Mouse (Mus musculus): ENCODE measurements around the gene Sf3b4. TPM values are rescaled to one million over a fixed set of nuclear protein-coding genes. Genes with fewer than 3 reads are reported as not detected.

The Sf3b4 gene
- polyA plus RNA-seq, 1 experiment from 2014 or later: 145 TPM

DNA sequence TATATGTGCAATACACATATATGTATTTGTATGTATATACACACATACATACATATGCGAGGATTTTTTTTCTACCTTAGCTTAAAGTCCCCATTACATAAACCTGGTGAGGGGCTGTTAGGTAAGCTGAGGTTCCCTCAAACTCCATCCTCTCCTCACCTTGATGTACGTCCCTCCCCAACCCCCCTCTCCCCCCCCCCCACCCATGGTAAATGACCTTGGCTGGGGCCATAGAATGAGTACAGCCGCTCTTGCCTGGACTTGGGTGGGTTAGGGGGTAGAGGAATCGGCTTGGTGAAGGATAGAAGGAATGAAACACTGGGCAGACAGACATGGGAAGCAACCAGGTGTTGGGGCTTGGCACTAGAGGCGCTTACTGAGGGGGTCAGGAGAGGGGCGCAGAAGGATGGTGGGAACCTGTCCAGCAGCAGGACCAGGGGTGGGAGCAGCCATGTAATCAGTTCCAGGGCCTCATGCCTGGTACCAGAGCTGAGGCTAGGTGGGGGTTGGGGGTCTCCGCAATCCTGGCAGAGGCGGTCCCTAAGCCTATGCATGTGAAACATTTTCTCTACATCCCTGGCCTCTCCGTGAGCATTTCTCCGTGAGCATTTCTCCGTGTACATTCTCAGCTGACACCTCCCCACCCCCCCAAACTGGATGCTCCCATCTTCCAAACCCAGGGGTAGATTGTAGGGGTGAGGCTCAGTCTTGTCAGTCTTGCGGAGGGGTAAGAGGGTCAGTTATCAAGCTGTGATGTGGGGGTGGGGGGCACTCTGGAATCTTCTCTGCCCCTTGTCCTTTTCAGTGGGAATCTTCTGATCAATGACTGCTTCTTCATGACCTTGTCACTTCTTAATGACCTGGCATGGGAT, 9.6 kb downstream of the Sf3b4 start:
- Histone ChIP-seq H3K4me1 (ENCODE audit: control insufficient read depth, insufficient read depth, low read length) (peaks cover 17% of the 10 kb centered on the region), H3K27ac (ENCODE audit: low read depth, low read length) (peak overlapping the region; percentile 77), H3K4me3 (ENCODE audit: low read depth, low read length) (peak overlapping the region; percentile 58), H3K27me3 (ENCODE audit: control insufficient read depth, insufficient read depth, low read length) (no peaks in the 10 kb centered on the region), H3K9ac (replicated peaks; ENCODE audit: low read depth, low read length) (peak overlapping the region; percentile 83), H3K9me3 (ENCODE audit: control insufficient read depth, low read length) (no peaks in the 10 kb centered on the region), H3K4me2 (ENCODE audit: low read depth, low read length) (peak overlapping the region; percentile 74), H3K36me3 (ENCODE audit: control insufficient read depth, insufficient read depth, low read length) (peaks cover 12% of the 10 kb centered on the region)
- peak; percentile 52 for ATAC-seq (ENCODE audit: low read depth)
- 32% methylated on average over 12 of the region's 12 CpGs for WGBS

GRCm38 (mm10) chr3:96182382-96182776, 10.2 kb downstream of the Sf3b4 start:
- Histone ChIP-seq H3K27ac (ENCODE audit: low read depth, low read length) (peak overlapping the region; percentile 77; the same call in 1 of the 2 replicates), H3K27me3 (ENCODE audit: control insufficient read depth, insufficient read depth, low read length) (no peaks in the 10 kb centered on the region), H3K9me3 (ENCODE audit: control insufficient read depth, low read length) (no peaks in the 10 kb centered on the region), H3K4me3 (ENCODE audit: low read depth, low read length) (peak overlapping the region; percentile 58), H3K36me3 (ENCODE audit: control insufficient read depth, insufficient read depth, low read length) (peaks cover 15% of the 10 kb centered on the region), H3K9ac (replicated peaks; ENCODE audit: low read depth, low read length) (peak overlapping the region; percentile 83), H3K4me1 (ENCODE audit: control insufficient read depth, insufficient read depth, low read length) (peaks cover 17% of the 10 kb centered on the region), H3K4me2 (ENCODE audit: low read depth, low read length) (peak overlapping the region; percentile 74)
- no peak for ATAC-seq (ENCODE audit: low read depth)
- 36% methylated on average over 4 of the region's 4 CpGs for WGBS

DNA sequence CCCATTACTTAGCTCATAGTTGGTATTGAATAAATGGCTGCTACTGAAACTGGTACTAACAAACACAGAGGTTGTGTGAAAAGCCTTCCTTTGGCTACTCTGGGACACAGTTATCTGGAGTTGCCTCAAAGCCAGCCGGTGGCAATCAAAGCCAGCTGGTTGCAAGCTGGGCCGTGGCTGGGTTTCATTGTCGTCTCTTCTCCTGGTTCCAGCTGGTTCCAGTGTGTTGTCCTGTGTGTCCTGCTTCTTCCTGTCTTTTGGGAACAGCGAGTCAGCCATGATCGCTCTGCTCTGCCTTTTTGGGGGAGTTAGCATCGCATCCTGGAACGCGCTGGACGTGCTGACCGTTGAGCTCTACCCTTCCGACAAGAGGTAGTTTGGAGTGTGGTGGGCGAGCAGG, 20.8 kb downstream of the Sf3b4 start:
- peaks cover 38% of the 10 kb centered on the region for H3K36me3 ChIP-seq (ENCODE audit: control insufficient read depth, insufficient read depth, low read length)
- 67% methylated on average over 12 of the region's 12 CpGs for WGBS
- no peak for ATAC-seq (ENCODE audit: low read depth)

DNA sequence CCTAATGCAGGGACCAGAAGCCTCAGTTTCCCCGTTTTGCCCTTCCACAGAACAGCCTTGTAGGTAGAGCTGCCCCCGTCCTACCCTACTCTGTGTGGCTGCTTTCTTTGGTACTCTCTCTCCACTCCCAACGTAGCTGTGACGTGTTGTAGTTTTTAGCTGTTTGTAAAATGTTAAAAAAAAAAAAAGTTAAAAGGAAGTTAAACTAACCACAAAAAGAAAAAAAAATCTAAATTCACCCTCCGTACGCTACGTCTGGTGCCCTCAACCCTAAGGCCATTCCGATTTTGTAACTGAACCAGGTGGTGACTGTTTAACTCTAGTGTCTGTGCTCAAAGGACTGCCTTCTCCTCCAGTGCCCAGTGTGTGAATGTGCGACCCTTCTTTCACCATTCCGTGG, 22.8 kb downstream of the Sf3b4 start:
- H3K4me2 ChIP-seq (ENCODE audit: low read depth, low read length): no peak overlapping the region
- no peak for ATAC-seq (ENCODE audit: low read depth)
- no peak overlapping the region for H3K4me3 ChIP-seq (ENCODE audit: low read depth, low read length)
- 89% methylated on average over 10 of the region's 10 CpGs for WGBS
- H3K9ac ChIP-seq (replicated peaks; ENCODE audit: low read depth, low read length): no peak overlapping the region
- H3K27me3 ChIP-seq (ENCODE audit: control insufficient read depth, insufficient read depth, low read length): no peaks in the 10 kb centered on the region
- no peak overlapping the region for H3K27ac ChIP-seq (ENCODE audit: low read depth, low read length)
- H3K4me1 ChIP-seq (ENCODE audit: control insufficient read depth, insufficient read depth, low read length): peaks cover 11% of the 10 kb centered on the region; the same call in 1 of the 2 replicates
- H3K36me3 ChIP-seq (ENCODE audit: control insufficient read depth, insufficient read depth, low read length): peaks cover 29% of the 10 kb centered on the region
- H3K9me3 ChIP-seq (ENCODE audit: control insufficient read depth, low read length): no peaks in the 10 kb centered on the region

More for the DNA sequence above, 20.8 kb downstream of the Sf3b4 start:
- no peak overlapping the region for H3K4me2 ChIP-seq (ENCODE audit: low read depth, low read length)
- H3K9ac ChIP-seq (replicated peaks; ENCODE audit: low read depth, low read length): no peak overlapping the region
- H3K9me3 ChIP-seq (ENCODE audit: control insufficient read depth, low read length): no peaks in the 10 kb centered on the region
- no peaks in the 10 kb centered on the region for H3K27me3 ChIP-seq (ENCODE audit: control insufficient read depth, insufficient read depth, low read length)
- H3K4me3 ChIP-seq (ENCODE audit: low read depth, low read length): no peak overlapping the region
- no peak overlapping the region for H3K27ac ChIP-seq (ENCODE audit: low read depth, low read length)
- H3K4me1 ChIP-seq (ENCODE audit: control insufficient read depth, insufficient read depth, low read length): peaks cover 10% of the 10 kb centered on the region; the same call in 1 of the 2 replicates

- Histone ChIP-seq H3K27ac (ENCODE audit: low read depth, low read length) (no peak overlapping the region; the same call in 1 of the 2 replicates), H3K9ac (replicated peaks; ENCODE audit: low read depth, low read length) (no peak overlapping the region), H3K4me1 (ENCODE audit: control insufficient read depth, insufficient read depth, low read length) (peaks cover 11% of the 10 kb centered on the region; the same call in 1 of the 2 replicates), H3K4me2 (ENCODE audit: low read depth, low read length) (peak overlapping the region; percentile 95; the same call in 1 of the 2 replicates), H3K27me3 (ENCODE audit: control insufficient read depth, insufficient read depth, low read length) (no peaks in the 10 kb centered on the region), H3K4me3 (ENCODE audit: low read depth, low read length) (no peak overlapping the region), H3K9me3 (ENCODE audit: control insufficient read depth, low read length) (no peaks in the 10 kb centered on the region), H3K36me3 (ENCODE audit: control insufficient read depth, insufficient read depth, low read length) (peaks cover 21% of the 10 kb centered on the region; the same call in 1 of the 2 replicates)
- 96% methylated on average over 11 of the region's 11 CpGs for WGBS
- no peak for ATAC-seq (ENCODE audit: low read depth)
These were observed 23.6 kb downstream of the Sf3b4 start for GRCm38 (mm10) chr3:96195616-96196313.

DNA sequence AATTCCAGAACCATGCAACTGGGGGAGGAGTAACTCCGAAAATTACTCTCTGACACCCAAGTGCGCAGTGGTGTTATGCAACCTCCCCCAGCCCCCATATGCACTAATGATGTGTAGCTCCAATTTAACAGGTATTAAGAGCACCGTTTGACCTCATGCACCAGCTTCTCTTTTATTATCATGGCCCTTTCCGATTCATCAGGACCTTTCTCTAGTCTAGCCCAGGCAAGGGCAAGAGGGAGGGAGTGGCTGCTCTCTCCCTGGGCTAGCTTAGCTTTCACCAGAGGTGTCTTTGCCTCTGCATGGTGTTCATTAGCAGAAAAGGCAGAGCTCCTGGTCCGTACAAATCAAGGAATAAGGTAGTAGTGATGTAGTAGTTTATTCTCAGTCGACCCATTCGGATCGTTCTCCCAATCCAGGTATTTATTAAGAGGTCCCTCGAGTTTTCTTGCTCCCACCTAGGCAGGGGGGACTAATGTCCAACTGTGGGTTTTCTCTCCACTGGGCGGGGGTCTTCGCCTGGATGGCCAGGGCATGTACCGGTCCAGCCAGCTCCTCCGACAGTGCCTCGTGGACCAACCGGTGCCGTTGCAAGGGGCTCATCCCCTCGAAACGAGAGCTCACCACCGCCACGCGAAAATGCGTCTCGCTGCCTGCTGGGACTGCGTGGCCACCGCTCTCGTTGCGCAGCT, 24.5 kb downstream of the Sf3b4 start:
- WGBS: 18% methylated on average over 27 of the region's 27 CpGs
- Histone ChIP-seq H3K4me1 (ENCODE audit: control insufficient read depth, insufficient read depth, low read length) (peaks cover 11% of the 10 kb centered on the region; the same call in 1 of the 2 replicates), H3K9me3 (ENCODE audit: control insufficient read depth, low read length) (no peaks in the 10 kb centered on the region), H3K4me3 (ENCODE audit: low read depth, low read length) (peak overlapping the region; percentile 72), H3K9ac (replicated peaks; ENCODE audit: low read depth, low read length) (peak overlapping the region; percentile 92), H3K4me2 (ENCODE audit: low read depth, low read length) (peak overlapping the region; percentile 95), H3K27ac (ENCODE audit: low read depth, low read length) (peak overlapping the region; percentile 98), H3K27me3 (ENCODE audit: control insufficient read depth, insufficient read depth, low read length) (no peaks in the 10 kb centered on the region), H3K36me3 (ENCODE audit: control insufficient read depth, insufficient read depth, low read length) (peaks cover 15% of the 10 kb centered on the region; the same call in 1 of the 2 replicates)
- 0 out of 2 replicates have a peak, but pooled peaks have one; percentile 3 for ATAC-seq (ENCODE audit: low read depth)

GRCm38 (mm10) chr3:96197129-96197749, 25.1 kb downstream of the Sf3b4 start:
- no peaks in the 10 kb centered on the region for H3K9me3 ChIP-seq (ENCODE audit: control insufficient read depth, low read length)
- peak overlapping the region; percentile 72 for H3K4me3 ChIP-seq (ENCODE audit: low read depth, low read length)
- H3K27me3 ChIP-seq (ENCODE audit: control insufficient read depth, insufficient read depth, low read length): no peaks in the 10 kb centered on the region
- H3K4me2 ChIP-seq (ENCODE audit: low read depth, low read length): peak overlapping the region; percentile 95
- peak; percentile 95 for ATAC-seq (ENCODE audit: low read depth)
- H3K27ac ChIP-seq (ENCODE audit: low read depth, low read length): peak overlapping the region; percentile 98
- peaks cover 11% of the 10 kb centered on the region; the same call in 1 of the 2 replicates for H3K4me1 ChIP-seq (ENCODE audit: control insufficient read depth, insufficient read depth, low read length)
- H3K36me3 ChIP-seq (ENCODE audit: control insufficient read depth, insufficient read depth, low read length): peaks cover 14% of the 10 kb centered on the region; the same call in 1 of the 2 replicates
- under 1% methylated on average over 50 of the region's 50 CpGs for WGBS
- peak overlapping the region; percentile 92 for H3K9ac ChIP-seq (replicated peaks; ENCODE audit: low read depth, low read length)

- peak overlapping the region; percentile 95 for H3K4me2 ChIP-seq (ENCODE audit: low read depth, low read length)
- 1% methylated on average over 5 of the region's 6 CpGs for WGBS
- ATAC-seq (ENCODE audit: low read depth): peak; percentile 36; the same call in 1 of the 2 replicates
- H3K9me3 ChIP-seq (ENCODE audit: control insufficient read depth, low read length): no peaks in the 10 kb centered on the region
- H3K9ac ChIP-seq (replicated peaks; ENCODE audit: low read depth, low read length): peak overlapping the region; percentile 42
- H3K27me3 ChIP-seq (ENCODE audit: control insufficient read depth, insufficient read depth, low read length): no peaks in the 10 kb centered on the region
- H3K4me3 ChIP-seq (ENCODE audit: low read depth, low read length): peak overlapping the region; percentile 72
- H3K27ac ChIP-seq (ENCODE audit: low read depth, low read length): peak overlapping the region; percentile 55; the same call in 1 of the 2 replicates
- peaks cover 7% of the 10 kb centered on the region; the same call in 1 of the 2 replicates for H3K36me3 ChIP-seq (ENCODE audit: control insufficient read depth, insufficient read depth, low read length)
- H3K4me1 ChIP-seq (ENCODE audit: control insufficient read depth, insufficient read depth, low read length): peaks cover 11% of the 10 kb centered on the region; the same call in 1 of the 2 replicates
These were observed 26.0 kb downstream of the Sf3b4 start for GRCm38 (mm10) chr3:96198181-96198580.
